19 mouse cellular contexts compared by ENCODE assay signal in genomic region chr1:16809370-16810150, GRCm38 (mm10).
DNase-seq lines count a peak whose midpoint lies in the region; ATAC-seq lines count a peak whose summit lies in the region.
"Had no signal": no experiment of that assay in that cellular context is flagged by ENCODE, and none has a peak within 500 bp of the region (broad histone marks: within the 10 kb centered on the region; RNA-seq: fewer than 3 reads in every experiment).

No protein-coding gene starts in this region.

- no peaks in the 10 kb centered on the region for H3K9me3 ChIP-seq in midbrain, embryonic 16.5 days (replicated peaks; ENCODE audit: control insufficient read depth, low read length, poor library complexity, severe bottlenecking)
- H3K9me3 ChIP-seq: heart, embryonic 12.5 days; intestine, embryonic 15.5 days; kidney, embryonic 15.5 days; limb, embryonic 12.5 days had no signal

- peak; percentile 80 for DNase-seq in heart, adult 11 months
- DNase-seq in heart, adult 18-20 months: no peak
- DNase-seq in 416B (ENCODE audit: low read depth) (peak; percentile 27), MN1 (ENCODE audit: low spot score) (peak; percentile 71)
- DNase-seq in urinary bladder, postnatal 4 days (ENCODE audit: low spot score in 2 of 2): no peak
- DNase-seq: adrenal gland, postnatal 10 days; cerebellum, adult 18-20 months; embryo, embryonic 11 days; gastrocnemius, postnatal 25 days; midbrain, embryonic 14.5 days had no signal

- H3K9ac ChIP-seq in midbrain, embryonic 16.5 days (ENCODE audit: low read depth, low read length): no peak overlapping the region
- H3K9ac ChIP-seq: heart, embryonic 12.5 days; hindbrain, embryonic 14.5 days; intestine, embryonic 15.5 days; kidney, embryonic 15.5 days; limb, embryonic 12.5 days; liver, embryonic 14.5 days had no signal

- peak; percentile 52 for ATAC-seq in megakaryocyte progenitor cell, adult 5-6 weeks (replicated peaks; ENCODE audit: poor library complexity)
- no peak for ATAC-seq in midbrain, embryonic 16.5 days
- ATAC-seq: CD4-positive, CD25-positive, alpha-beta regulatory T cell, adult 4 months; intestine, embryonic 15.5 days had no signal

- no peaks in the 10 kb centered on the region for H3K27me3 ChIP-seq in midbrain, embryonic 16.5 days (ENCODE audit: control insufficient read depth, insufficient read depth, low read depth, low read length)
- H3K27me3 ChIP-seq: heart, embryonic 12.5 days; intestine, embryonic 15.5 days; kidney, embryonic 15.5 days; limb, embryonic 12.5 days had no signal

- H3K4me3 ChIP-seq in midbrain, embryonic 16.5 days (ENCODE audit: low read depth, low read length): no peak overlapping the region
- H3K4me3 ChIP-seq: heart, embryonic 12.5 days; intestine, embryonic 15.5 days; kidney, embryonic 15.5 days; limb, embryonic 12.5 days had no signal

- 90% methylated on average over 10 of the region's 10 CpGs for WGBS in midbrain, embryonic 16.5 days

- no peak overlapping the region for H3K4me2 ChIP-seq in midbrain, embryonic 16.5 days (ENCODE audit: low read length)
- H3K4me2 ChIP-seq: heart, embryonic 12.5 days; hindbrain, embryonic 14.5 days; intestine, embryonic 15.5 days; kidney, embryonic 15.5 days; limb, embryonic 12.5 days had no signal

- no peaks in the 10 kb centered on the region for H3K36me3 ChIP-seq in midbrain, embryonic 16.5 days (ENCODE audit: control insufficient read depth, insufficient read depth, low read length)
- H3K36me3 ChIP-seq: heart, embryonic 12.5 days; intestine, embryonic 15.5 days; kidney, embryonic 15.5 days; limb, embryonic 12.5 days had no signal

- H3K4me1 ChIP-seq in midbrain, embryonic 16.5 days (ENCODE audit: control insufficient read depth, insufficient read depth, low read length): no peaks in the 10 kb centered on the region
- H3K4me1 ChIP-seq: heart, embryonic 12.5 days; intestine, embryonic 15.5 days; kidney, embryonic 15.5 days; limb, embryonic 12.5 days had no signal

- no peak overlapping the region for H3K27ac ChIP-seq in midbrain, embryonic 16.5 days (ENCODE audit: low read length)
- H3K27ac ChIP-seq: hindbrain, embryonic 14.5 days; intestine, embryonic 15.5 days; kidney, embryonic 15.5 days; limb, embryonic 12.5 days; liver, embryonic 14.5 days had no signal

Comparison
In these comparisons a context has a peak if more than half of its experiments do, and no peak if none do; other contexts are left out.
1. DNase-seq: peak in heart, adult 11 months (single experiment), 416B (single experiment) and MN1 (single experiment); none in heart, adult 18-20 months (0 of 2) and urinary bladder, postnatal 4 days (0 of 2).